Mouse (Mus musculus) c-Kit-positive CD71-positive TER-119-negative erythroid progenitor cells, embryonic 14.5 days (primary cell): Measurements from ENCODE around the gene Gstt2.
"Not testable (repeated sequence)": the region's sequence is repeated elsewhere in the genome, so short reads cannot be mapped to it uniquely, and the experiment has no call there.

Experiments
- DNase-seq: peaks from one replicate; pipeline ENCODE4 v3.0.0-alpha.2; 2013; ENCODE audit warnings: low read depth

Gstt2 gene

GRCm38 (mm10) chr10:75855416-75855981 is 18.3 kb upstream of the Gstt2 start:
- DNase-seq: no peak

- DNase-seq: no peak
These were observed 17.6 kb upstream of the Gstt2 start for GRCm38 (mm10) chr10:75854791-75855190.

- DNase-seq: no peak
These were observed 16.9 kb upstream of the Gstt2 start for GRCm38 (mm10) chr10:75854096-75854495.

- peak; percentile 89 for DNase-seq
These were observed 16.2 kb upstream of the Gstt2 start for GRCm38 (mm10) chr10:75853452-75853851.

- no peak for DNase-seq
These were observed 15.4 kb upstream of the Gstt2 start for GRCm38 (mm10) chr10:75852539-75853125.

GRCm38 (mm10) chr10:75851681-75852080 is 14.5 kb upstream of the Gstt2 start:
- DNase-seq: no peak

- no peak for DNase-seq
These were observed 13.9 kb upstream of the Gstt2 start for GRCm38 (mm10) chr10:75851076-75851475.

- no peak for DNase-seq
These were observed 11.2 kb upstream of the Gstt2 start for GRCm38 (mm10) chr10:75848382-75848781.

- no peak for DNase-seq
These were observed 8.2 kb upstream of the Gstt2 start for GRCm38 (mm10) chr10:75845306-75845930.

- no peak for DNase-seq
These were observed 7.6 kb upstream of the Gstt2 start for GRCm38 (mm10) chr10:75844800-75845199.

GRCm38 (mm10) chr10:75843898-75844297 is 6.7 kb upstream of the Gstt2 start:
- not testable (repeated sequence) for DNase-seq

GRCm38 (mm10) chr10:75839092-75839491 is 1.9 kb upstream of the Gstt2 start:
- DNase-seq: no peak

- DNase-seq: no peak
These were observed 1.3 kb downstream of the Gstt2 start for GRCm38 (mm10) chr10:75835761-75836531.

GRCm38 (mm10) chr10:75835307-75835706 is 1.9 kb downstream of the Gstt2 start:
- peak; percentile 53 for DNase-seq

- DNase-seq: no peak
These were observed 2.5 kb downstream of the Gstt2 start for GRCm38 (mm10) chr10:75834721-75835120.

GRCm38 (mm10) chr10:75834250-75834649 is 3.0 kb downstream of the Gstt2 start:
- peak; percentile 75 for DNase-seq

GRCm38 (mm10) chr10:75833456-75834080 is 3.7 kb downstream of the Gstt2 start:
- no peak for DNase-seq

GRCm38 (mm10) chr10:75832272-75832895 is 4.8 kb downstream of the Gstt2 start:
- peak; percentile 71 for DNase-seq

GRCm38 (mm10) chr10:75830275-75830670 is 7.0 kb downstream of the Gstt2 start:
- no peak for DNase-seq

GRCm38 (mm10) chr10:75829529-75830274 is 7.5 kb downstream of the Gstt2 start:
- DNase-seq: no peak

GRCm38 (mm10) chr10:75828500-75828931 is 8.7 kb downstream of the Gstt2 start:
- no peak for DNase-seq
